Mouse (Mus musculus): ENCODE measurements around the gene Hist4h4. TPM values are rescaled to one million over a fixed set of nuclear protein-coding genes. Genes with fewer than 3 reads are reported as not detected.

Gene Hist4h4
- polyA plus RNA-seq, 1 experiment from 2014 or later: 0.40 TPM

DNA sequence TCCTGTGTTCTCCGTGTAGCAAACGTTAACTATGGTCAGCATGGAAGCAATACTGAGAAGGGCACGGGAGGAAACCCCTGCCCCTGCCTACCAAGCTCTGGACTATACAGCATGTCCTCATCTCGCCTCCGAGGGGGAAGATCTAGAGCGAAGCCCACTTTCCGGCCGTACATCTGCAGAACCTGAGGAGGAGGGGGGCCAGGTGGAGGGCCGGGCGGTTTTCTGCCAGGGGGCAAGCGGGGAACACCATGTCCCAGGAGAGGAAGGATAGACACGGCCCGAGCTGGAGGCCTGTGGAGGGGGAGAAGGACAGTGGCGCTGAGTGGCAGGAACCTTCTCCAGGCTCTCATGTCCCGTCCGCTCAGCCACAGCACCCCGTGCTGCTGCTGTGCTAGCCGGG is 16.9 kb upstream of the Hist4h4 start:
- Histone ChIP-seq H3K4me3 (ENCODE audit: low read length) (no peak overlapping the region), H3K9ac (ENCODE audit: low read depth, low read length) (no peak overlapping the region), H3K27me3 (replicated peaks; ENCODE audit: control insufficient read depth, insufficient read depth, low read length) (no peaks in the 10 kb centered on the region), H3K36me3 (ENCODE audit: control insufficient read depth, insufficient read depth, low read length) (peaks cover 41% of the 10 kb centered on the region), H3K4me2 (ENCODE audit: low read depth, low read length) (no peak overlapping the region), H3K9me3 (ENCODE audit: control insufficient read depth, low read length) (no peaks in the 10 kb centered on the region), H3K27ac (ENCODE audit: low read length) (no peak overlapping the region), H3K4me1 (ENCODE audit: control insufficient read depth, insufficient read depth, low read length) (no peaks in the 10 kb centered on the region)
- no peak for ATAC-seq
- 95% methylated on average over 18 of the region's 18 CpGs for WGBS

DNA sequence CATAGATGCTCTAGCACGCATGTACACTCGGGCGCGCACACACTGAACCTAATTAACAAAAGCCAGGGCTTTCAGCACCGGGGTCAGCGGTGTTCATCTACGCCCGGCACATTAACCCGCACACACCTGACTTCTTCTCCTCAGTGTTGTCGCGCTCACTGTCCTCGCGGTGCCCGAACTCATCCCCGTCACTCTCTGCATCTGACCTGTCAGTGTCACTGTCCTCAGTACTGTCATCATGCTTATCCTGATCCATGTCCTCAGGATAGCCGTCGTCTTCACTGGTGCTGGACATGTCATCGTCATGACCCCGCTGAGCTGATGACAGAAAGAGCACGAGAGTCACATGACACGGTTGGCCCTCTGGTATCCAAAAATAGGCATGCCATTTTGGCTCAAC is 16.2 kb upstream of the Hist4h4 start:
- Histone ChIP-seq H3K36me3 (ENCODE audit: control insufficient read depth, insufficient read depth, low read length) (peaks cover 48% of the 10 kb centered on the region), H3K4me1 (ENCODE audit: control insufficient read depth, insufficient read depth, low read length) (no peaks in the 10 kb centered on the region), H3K9ac (ENCODE audit: low read depth, low read length) (no peak overlapping the region), H3K9me3 (ENCODE audit: control insufficient read depth, low read length) (no peaks in the 10 kb centered on the region), H3K4me3 (ENCODE audit: low read length) (no peak overlapping the region), H3K27ac (ENCODE audit: low read length) (no peak overlapping the region), H3K27me3 (replicated peaks; ENCODE audit: control insufficient read depth, insufficient read depth, low read length) (no peaks in the 10 kb centered on the region), H3K4me2 (ENCODE audit: low read depth, low read length) (no peak overlapping the region)
- WGBS: 94% methylated on average over 21 of the region's 21 CpGs
- no peak for ATAC-seq

DNA sequence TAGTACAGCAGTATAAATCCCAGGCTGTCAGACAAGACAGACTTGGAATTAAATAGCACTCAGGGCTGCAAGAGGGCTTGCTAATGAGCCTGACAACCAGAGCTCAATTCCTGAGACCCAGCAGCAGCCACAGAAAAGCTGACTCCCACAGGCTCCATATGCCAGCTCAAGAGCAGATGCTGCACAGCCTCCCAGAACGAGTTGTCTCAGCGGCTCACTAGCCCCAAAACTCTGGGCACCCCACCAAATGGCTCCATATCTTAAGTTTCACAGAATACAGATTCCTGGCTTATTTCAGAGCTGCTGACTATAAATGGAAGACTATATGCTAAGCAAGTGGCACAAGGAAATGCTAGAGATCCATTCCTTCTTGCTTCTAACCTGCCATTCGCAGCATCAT is 13.3 kb upstream of the Hist4h4 start:
- no peak overlapping the region for H3K9ac ChIP-seq (ENCODE audit: low read depth, low read length)
- H3K4me2 ChIP-seq (ENCODE audit: low read depth, low read length): no peak overlapping the region
- H3K4me3 ChIP-seq (ENCODE audit: low read length): no peak overlapping the region
- no peak for ATAC-seq
- 0 out of 2 replicates have a peak, but pooled peaks cover 4% of the 10 kb centered on the region for H3K4me1 ChIP-seq (ENCODE audit: control insufficient read depth, insufficient read depth, low read length)
- H3K27ac ChIP-seq (ENCODE audit: low read length): no peak overlapping the region
- no peaks in the 10 kb centered on the region for H3K27me3 ChIP-seq (replicated peaks; ENCODE audit: control insufficient read depth, insufficient read depth, low read length)
- 92% methylated on average over 3 of the region's 3 CpGs for WGBS
- H3K9me3 ChIP-seq (ENCODE audit: control insufficient read depth, low read length): no peaks in the 10 kb centered on the region
- peaks cover 56% of the 10 kb centered on the region for H3K36me3 ChIP-seq (ENCODE audit: control insufficient read depth, insufficient read depth, low read length)

DNA sequence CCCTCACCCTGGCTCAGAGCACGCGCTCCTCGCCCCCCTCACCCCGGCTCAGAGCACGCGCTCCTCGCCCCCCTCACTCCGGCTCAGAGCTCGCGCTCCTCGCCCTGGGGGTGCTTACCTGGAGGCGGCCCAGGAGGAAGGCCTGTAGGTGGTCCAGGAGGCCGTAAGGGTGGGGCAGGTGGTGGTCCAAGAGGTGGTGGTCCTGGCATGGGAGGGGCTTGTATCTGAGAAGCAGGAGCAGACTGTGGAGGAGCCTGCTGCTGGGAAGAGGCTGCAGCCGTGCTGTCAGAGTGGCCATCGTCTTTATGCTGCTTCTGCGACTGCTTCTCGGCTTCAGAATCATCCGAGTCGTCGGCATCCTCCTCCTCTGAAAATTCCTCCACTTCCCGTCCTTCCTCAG is 12.6 kb upstream of the Hist4h4 start:
- no peaks in the 10 kb centered on the region for H3K27me3 ChIP-seq (replicated peaks; ENCODE audit: control insufficient read depth, insufficient read depth, low read length)
- 93% methylated on average over 21 of the region's 21 CpGs for WGBS
- 0 out of 2 replicates have a peak, but pooled peaks cover 4% of the 10 kb centered on the region for H3K4me1 ChIP-seq (ENCODE audit: control insufficient read depth, insufficient read depth, low read length)
- H3K9me3 ChIP-seq (ENCODE audit: control insufficient read depth, low read length): no peaks in the 10 kb centered on the region
- no peak overlapping the region for H3K4me3 ChIP-seq (ENCODE audit: low read length)
- no peak for ATAC-seq
- no peak overlapping the region for H3K27ac ChIP-seq (ENCODE audit: low read length)
- no peak overlapping the region for H3K4me2 ChIP-seq (ENCODE audit: low read depth, low read length)
- peaks cover 58% of the 10 kb centered on the region for H3K36me3 ChIP-seq (ENCODE audit: control insufficient read depth, insufficient read depth, low read length)
- H3K9ac ChIP-seq (ENCODE audit: low read depth, low read length): no peak overlapping the region

DNA sequence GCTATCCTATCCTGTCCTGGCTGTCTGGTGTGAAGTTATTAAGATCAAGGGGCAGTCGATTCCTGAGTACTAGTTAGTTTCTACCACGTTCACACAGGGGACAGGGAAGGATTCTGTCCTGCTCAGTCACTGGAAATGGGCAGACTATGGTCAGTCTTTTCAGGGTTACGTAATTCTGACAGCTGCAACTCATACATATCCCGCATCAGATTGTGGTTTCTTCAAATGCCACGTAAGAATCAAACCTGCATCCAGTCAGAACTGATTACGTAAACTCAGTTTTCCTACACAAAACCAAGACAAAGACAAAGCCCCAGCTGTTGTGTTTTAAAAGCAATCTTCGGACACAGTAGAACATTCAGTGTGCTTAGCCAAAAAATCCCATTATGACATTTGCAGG is 11.2 kb upstream of the Hist4h4 start:
- H3K4me3 ChIP-seq (ENCODE audit: low read length): no peak overlapping the region
- no peaks in the 10 kb centered on the region for H3K9me3 ChIP-seq (ENCODE audit: control insufficient read depth, low read length)
- no peaks in the 10 kb centered on the region for H3K27me3 ChIP-seq (replicated peaks; ENCODE audit: control insufficient read depth, insufficient read depth, low read length)
- 96% methylated on average over 7 of the region's 7 CpGs for whole genome bisulfite sequencing
- H3K4me2 ChIP-seq (ENCODE audit: low read depth, low read length): no peak overlapping the region
- H3K4me1 ChIP-seq (ENCODE audit: control insufficient read depth, insufficient read depth, low read length): peaks cover 8% of the 10 kb centered on the region; the same call in 1 of the 2 replicates
- no peak overlapping the region for H3K9ac ChIP-seq (ENCODE audit: low read depth, low read length)
- H3K36me3 ChIP-seq (ENCODE audit: control insufficient read depth, insufficient read depth, low read length): peaks cover 47% of the 10 kb centered on the region
- no peak for ATAC-seq
- no peak overlapping the region for H3K27ac ChIP-seq (ENCODE audit: low read length)

DNA sequence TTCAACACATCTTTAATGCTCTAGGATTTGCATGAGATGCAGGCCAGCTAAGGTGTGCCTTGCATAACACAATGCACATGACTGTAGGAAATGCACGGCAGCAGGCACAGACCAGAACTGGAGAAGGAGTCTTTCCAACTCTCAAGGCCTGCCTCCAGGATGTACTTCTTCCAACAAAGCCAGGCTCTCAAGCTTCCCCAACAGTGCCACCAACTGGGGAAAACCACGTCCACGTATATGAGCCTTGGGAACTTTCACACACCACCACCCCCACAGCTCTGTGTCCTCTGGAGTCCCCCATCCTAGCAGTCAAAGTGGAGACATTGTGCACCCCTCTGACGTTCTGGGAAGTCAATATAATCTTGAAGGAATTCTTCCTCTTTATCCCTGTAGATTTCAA is 8.9 kb upstream of the Hist4h4 start:
- H3K4me1 ChIP-seq (ENCODE audit: control insufficient read depth, insufficient read depth, low read length): peaks cover 17% of the 10 kb centered on the region
- 0 out of 2 replicates have a peak overlapping the region, but pooled peaks have one; percentile 18 for H3K27ac ChIP-seq (ENCODE audit: low read length)
- WGBS: 37% methylated on average over 4 of the region's 4 CpGs
- H3K9me3 ChIP-seq (ENCODE audit: control insufficient read depth, low read length): no peaks in the 10 kb centered on the region
- H3K4me3 ChIP-seq (ENCODE audit: low read length): no peak overlapping the region
- H3K4me2 ChIP-seq (ENCODE audit: low read depth, low read length): no peak overlapping the region
- peaks cover 40% of the 10 kb centered on the region for H3K36me3 ChIP-seq (ENCODE audit: control insufficient read depth, insufficient read depth, low read length)
- H3K27me3 ChIP-seq (replicated peaks; ENCODE audit: control insufficient read depth, insufficient read depth, low read length): no peaks in the 10 kb centered on the region
- ATAC-seq: no peak
- no peak overlapping the region for H3K9ac ChIP-seq (ENCODE audit: low read depth, low read length)

DNA sequence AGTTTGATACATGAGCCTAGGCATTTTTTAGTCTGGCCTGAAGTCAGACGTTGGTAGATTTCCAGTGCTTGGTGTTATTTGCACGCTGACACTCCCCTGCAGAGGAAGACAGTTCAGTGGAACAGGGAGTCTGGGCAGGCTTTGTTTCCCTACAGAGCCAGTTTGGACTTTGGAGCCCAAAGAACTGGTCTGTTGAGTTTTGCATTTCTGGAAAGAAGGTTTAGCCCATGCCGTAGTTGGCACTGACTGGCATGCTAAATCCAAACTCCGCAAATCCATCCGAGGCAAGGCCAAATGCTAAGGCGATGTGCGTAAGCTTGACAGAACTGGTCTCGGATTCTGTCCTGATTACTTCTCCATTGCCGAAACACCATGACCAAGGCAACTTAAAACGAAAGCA is 7.0 kb upstream of the Hist4h4 start:
- H3K4me1 ChIP-seq (ENCODE audit: control insufficient read depth, insufficient read depth, low read length): peaks cover 22% of the 10 kb centered on the region
- H3K27me3 ChIP-seq (replicated peaks; ENCODE audit: control insufficient read depth, insufficient read depth, low read length): no peaks in the 10 kb centered on the region
- whole genome bisulfite sequencing: 79% methylated on average over 10 of the region's 10 CpGs
- 0 out of 2 replicates have a peak overlapping the region, but pooled peaks have one; percentile 7 for H3K27ac ChIP-seq (ENCODE audit: low read length)
- peaks cover 25% of the 10 kb centered on the region for H3K36me3 ChIP-seq (ENCODE audit: control insufficient read depth, insufficient read depth, low read length)
- no peak for ATAC-seq
- no peak overlapping the region for H3K4me3 ChIP-seq (ENCODE audit: low read length)
- no peaks in the 10 kb centered on the region for H3K9me3 ChIP-seq (ENCODE audit: control insufficient read depth, low read length)
- H3K9ac ChIP-seq (ENCODE audit: low read depth, low read length): no peak overlapping the region
- peak overlapping the region; percentile 27; the same call in 1 of the 2 replicates for H3K4me2 ChIP-seq (ENCODE audit: low read depth, low read length)

DNA sequence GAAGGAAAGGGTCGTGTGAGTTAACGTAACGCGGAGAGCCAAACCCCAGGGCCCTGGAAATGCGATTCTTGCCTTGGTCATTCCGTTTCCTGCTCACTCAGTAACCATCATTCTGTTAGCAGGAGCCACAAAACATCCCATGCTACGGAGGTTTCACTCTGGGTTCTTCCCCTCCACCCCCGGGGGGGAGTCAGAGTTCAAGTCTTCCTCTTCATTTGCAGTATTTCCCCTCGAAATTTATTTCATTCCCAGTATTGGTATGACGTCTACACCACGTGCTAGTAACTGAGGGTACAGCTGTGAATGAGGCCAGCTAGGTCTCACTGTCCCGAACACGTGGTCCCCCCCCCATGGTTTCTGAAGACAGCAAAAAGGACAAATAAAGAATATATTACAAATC is 5.5 kb upstream of the Hist4h4 start:
- WGBS: 66% methylated on average over 13 of the region's 13 CpGs

DNA sequence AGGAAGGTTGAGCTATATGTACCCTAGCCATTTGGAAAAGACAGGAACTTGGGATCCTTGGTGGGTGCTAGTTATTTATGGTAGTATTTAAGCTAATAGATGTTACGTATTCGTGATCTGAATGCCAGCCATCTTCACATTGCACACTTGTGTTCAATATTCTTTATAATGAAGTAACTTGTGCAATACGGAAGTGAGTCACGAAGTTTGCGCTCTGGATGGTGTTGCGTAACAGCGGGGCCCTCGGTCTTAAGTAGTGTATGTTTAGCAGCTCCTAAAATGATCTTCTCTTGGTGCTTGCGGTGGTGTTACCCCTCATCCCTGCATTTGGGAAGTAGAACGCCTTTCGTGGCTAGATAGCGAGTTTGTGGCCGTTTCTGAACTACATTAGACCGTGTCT is 4.9 kb upstream of the Hist4h4 start:
- H3K9me3 ChIP-seq (ENCODE audit: control insufficient read depth, low read length): no peaks in the 10 kb centered on the region
- peaks cover 25% of the 10 kb centered on the region for H3K4me1 ChIP-seq (ENCODE audit: control insufficient read depth, insufficient read depth, low read length)
- peaks cover 12% of the 10 kb centered on the region for H3K36me3 ChIP-seq (ENCODE audit: control insufficient read depth, insufficient read depth, low read length)
- peak overlapping the region; percentile 84 for H3K9ac ChIP-seq (ENCODE audit: low read depth, low read length)
- 0 out of 2 replicates have a peak, but pooled peaks have one; percentile 9 for ATAC-seq
- 24% methylated on average over 14 of the region's 14 CpGs for WGBS
- H3K27me3 ChIP-seq (replicated peaks; ENCODE audit: control insufficient read depth, insufficient read depth, low read length): no peaks in the 10 kb centered on the region
- peak overlapping the region; percentile 86 for H3K4me3 ChIP-seq (ENCODE audit: low read length)
- H3K4me2 ChIP-seq (ENCODE audit: low read depth, low read length): peak overlapping the region; percentile 87
- peak overlapping the region; percentile 87 for H3K27ac ChIP-seq (ENCODE audit: low read length)

More for the DNA sequence above, 5.5 kb upstream of the Hist4h4 start:
- Histone ChIP-seq H3K27ac (ENCODE audit: low read length) (peak overlapping the region; percentile 9; the same call in 1 of the 2 replicates), H3K4me1 (ENCODE audit: control insufficient read depth, insufficient read depth, low read length) (peaks cover 25% of the 10 kb centered on the region), H3K9me3 (ENCODE audit: control insufficient read depth, low read length) (no peaks in the 10 kb centered on the region), H3K4me3 (ENCODE audit: low read length) (peak overlapping the region; percentile 86), H3K9ac (ENCODE audit: low read depth, low read length) (peak overlapping the region; percentile 84), H3K4me2 (ENCODE audit: low read depth, low read length) (peak overlapping the region; percentile 87), H3K27me3 (replicated peaks; ENCODE audit: control insufficient read depth, insufficient read depth, low read length) (no peaks in the 10 kb centered on the region), H3K36me3 (ENCODE audit: control insufficient read depth, insufficient read depth, low read length) (peaks cover 14% of the 10 kb centered on the region)
- no peak for ATAC-seq

DNA sequence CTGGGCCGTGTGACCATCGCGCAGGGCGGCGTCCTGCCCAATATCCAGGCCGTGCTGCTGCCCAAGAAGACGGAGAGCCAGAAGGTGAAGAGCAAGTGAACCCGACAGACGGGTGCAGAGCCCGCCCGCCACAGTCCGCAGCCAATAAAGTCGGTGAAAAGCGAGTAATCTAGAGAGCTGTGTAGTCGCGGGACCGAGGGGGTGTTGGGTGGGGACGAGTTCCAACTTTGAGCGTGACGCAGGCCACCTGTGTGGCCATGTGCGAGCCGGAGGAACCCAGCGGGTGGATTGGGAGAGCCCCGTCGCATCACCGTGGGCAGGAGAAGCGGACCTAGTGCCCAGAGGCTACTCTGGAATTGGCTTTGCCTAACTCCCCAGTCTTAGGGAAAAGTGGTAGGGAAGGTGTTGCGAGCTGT is 4.4 kb upstream of the Hist4h4 start:
- peak; percentile 15 for ATAC-seq
- H3K4me1 ChIP-seq (ENCODE audit: control insufficient read depth, insufficient read depth, low read length): peaks cover 25% of the 10 kb centered on the region
- peak overlapping the region; percentile 86 for H3K4me3 ChIP-seq (ENCODE audit: low read length)
- H3K27ac ChIP-seq (ENCODE audit: low read length): peak overlapping the region; percentile 87
- H3K9ac ChIP-seq (ENCODE audit: low read depth, low read length): peak overlapping the region; percentile 84
- H3K4me2 ChIP-seq (ENCODE audit: low read depth, low read length): peak overlapping the region; percentile 87
- H3K36me3 ChIP-seq (ENCODE audit: control insufficient read depth, insufficient read depth, low read length): peaks cover 8% of the 10 kb centered on the region
- no peaks in the 10 kb centered on the region for H3K27me3 ChIP-seq (replicated peaks; ENCODE audit: control insufficient read depth, insufficient read depth, low read length)
- WGBS: under 1% methylated on average over 28 of the region's 28 CpGs
- H3K9me3 ChIP-seq (ENCODE audit: control insufficient read depth, low read length): no peaks in the 10 kb centered on the region

Data from intestine, embryonic 16.5 days (tissue).